Mouse (Mus musculus): Measurements from ENCODE around the gene Sgpl1.

- peak; percentile 73 for TF ChIP-seq CTCF (IDR thresholded peaks at IDR 0.05; ENCODE audit: control insufficient read depth, insufficient read depth, insufficient replicate concordance, low read depth, low read length)
- peak; percentile 35 for TF ChIP-seq POLR2A (IDR thresholded peaks at IDR 0.05; ENCODE audit: control insufficient read depth, low read depth, low read length)
Measured at GRCm38 (mm10) chr10:61147157-61148040, at the start of gene Sgpl1.

Data from testis, adult 2 months (tissue).